34 mouse cellular contexts compared by ENCODE assay signal in genomic region chr11:92336545-92336944, GRCm38 (mm10).
"Had no signal": no experiment of that assay in that cellular context is flagged by ENCODE, and none has a peak within 500 bp of the region (broad histone marks: within the 10 kb centered on the region; RNA-seq: fewer than 3 reads in every experiment).

No protein-coding gene starts in this region.

- ATAC-seq: hindbrain, embryonic 16.5 days; hindbrain, postnatal 0 days; inflammation-experienced regulatory T-cells, adult 6 months; intestine, embryonic 15.5 days; intestine, embryonic 16.5 days; intestine, postnatal 0 days had no signal

- H3K9ac ChIP-seq: heart, embryonic 12.5 days; heart, embryonic 13.5 days; heart, embryonic 15.5 days; hindbrain, embryonic 12.5 days; hindbrain, embryonic 13.5 days; hindbrain, embryonic 14.5 days; hindbrain, embryonic 15.5 days; intestine, embryonic 15.5 days; kidney, embryonic 15.5 days had no signal

- H3K4me2 ChIP-seq: heart, embryonic 12.5 days; heart, embryonic 13.5 days; heart, embryonic 15.5 days; hindbrain, embryonic 12.5 days; hindbrain, embryonic 13.5 days; hindbrain, embryonic 14.5 days; hindbrain, embryonic 15.5 days; intestine, embryonic 15.5 days; kidney, embryonic 15.5 days had no signal

- H3K4me3 ChIP-seq: heart, embryonic 12.5 days; heart, embryonic 13.5 days; heart, embryonic 15.5 days; hindbrain, embryonic 10.5 days; hindbrain, embryonic 12.5 days; hindbrain, embryonic 13.5 days; hindbrain, embryonic 15.5 days; intestine, embryonic 15.5 days; kidney, embryonic 15.5 days; layer of hippocampus, adult 2 months; left cerebral cortex, adult 2 months had no signal

- H3K9me3 ChIP-seq: heart, embryonic 12.5 days; heart, embryonic 13.5 days; heart, embryonic 15.5 days; hindbrain, embryonic 10.5 days; hindbrain, embryonic 12.5 days; hindbrain, embryonic 13.5 days; hindbrain, embryonic 15.5 days; intestine, embryonic 15.5 days; kidney, embryonic 15.5 days had no signal

- H3K36me3 ChIP-seq: heart, embryonic 12.5 days; heart, embryonic 13.5 days; heart, embryonic 15.5 days; hindbrain, embryonic 10.5 days; hindbrain, embryonic 12.5 days; hindbrain, embryonic 13.5 days; hindbrain, embryonic 15.5 days; intestine, embryonic 15.5 days; kidney, embryonic 15.5 days had no signal

- DNase-seq: heart, postnatal 10 days; heart, postnatal 14 days; heart, postnatal 36 days; heart, postnatal 4 days; kidney, adult 11 months; kidney, adult 18-20 months; kidney, adult 2 months; kidney, adult 8-10 months; kidney, adult 9 months; kidney, postnatal 10 days; kidney, postnatal 14 days; kidney, postnatal 25 days; kidney, postnatal 36 days; kidney, postnatal 4 days; layer of hippocampus, adult 9-11 months; layer of hippocampus, postnatal 36 days had no signal

- H3K27me3 ChIP-seq: heart, embryonic 12.5 days; heart, embryonic 13.5 days; heart, embryonic 15.5 days; hindbrain, embryonic 12.5 days; hindbrain, embryonic 13.5 days; hindbrain, embryonic 15.5 days; intestine, embryonic 15.5 days; kidney, embryonic 15.5 days had no signal

- H3K4me1 ChIP-seq: heart, embryonic 12.5 days; heart, embryonic 13.5 days; heart, embryonic 15.5 days; hindbrain, embryonic 10.5 days; hindbrain, embryonic 12.5 days; hindbrain, embryonic 13.5 days; hindbrain, embryonic 15.5 days; intestine, embryonic 15.5 days; kidney, embryonic 15.5 days had no signal

- H3K27ac ChIP-seq: heart, embryonic 13.5 days; heart, embryonic 15.5 days; hindbrain, embryonic 10.5 days; hindbrain, embryonic 12.5 days; hindbrain, embryonic 13.5 days; hindbrain, embryonic 14.5 days; hindbrain, embryonic 15.5 days; hindbrain, postnatal 0 days; intestine, embryonic 15.5 days; kidney, embryonic 15.5 days; kidney, postnatal 0 days; layer of hippocampus, adult 2 months; left cerebral cortex, adult 2 months had no signal
